Mouse (Mus musculus): ENCODE data around the gene Scamp4. TPM values are rescaled to one million over a fixed set of nuclear protein-coding genes. Genes with fewer than 3 reads are reported as not detected.

Gene Scamp4
- polyA plus RNA-seq, 1 experiment from 2014 or later = 76.9 TPM

GRCm38 (mm10) chr10:80665016-80665380 is 62.3 kb downstream of the Scamp4 start:
- Histone ChIP-seq H3K9ac (ENCODE audit: low read depth, low read length) (0 out of 2 replicates have a peak overlapping the region, but pooled peaks have one; percentile 16), H3K4me1 (ENCODE audit: control insufficient read depth, insufficient read depth, low read length) (peaks cover 33% of the 10 kb centered on the region), H3K27me3 (ENCODE audit: control insufficient read depth, insufficient read depth, low read length) (no peaks in the 10 kb centered on the region), H3K36me3 (ENCODE audit: control insufficient read depth, insufficient read depth, low read length) (peaks cover 37% of the 10 kb centered on the region), H3K4me3 (ENCODE audit: low read depth, low read length) (no peak overlapping the region), H3K4me2 (peak overlapping the region; percentile 33), H3K9me3 (replicated peaks; ENCODE audit: control insufficient read depth, low read length) (no peaks in the 10 kb centered on the region), H3K27ac (ENCODE audit: low read depth, low read length) (peak overlapping the region; percentile 16; the same call in 1 of the 2 replicates)
- peak; percentile 27; the same call in 1 of the 2 replicates for ATAC-seq (replicated peaks; ENCODE audit: insufficient number of reproducible peaks, low FRiP score, low TSS enrichment)
- WGBS (ENCODE audit: insufficient replicate concordance) = 10% methylated on average over 10 of the region's 10 CpGs

Small RNAs within 50 kb of the gene (microRNA-seq; reads per million reads assigned to microRNA genes)
- gene Mir6912 (ENCODE audit: borderline number of aligned reads) = 0.20 reads per million

Other genes with a start within 250 kb of the Scamp4 start
- gene Plk5, start 246.4 kb upstream of the Scamp4 start, polyA plus RNA-seq (2014; fragmentation: Nextera tagmentation; extraction: Ambion mirVana) = not detected in 2 replicates
- gene Mex3d, start 215.2 kb upstream of the Scamp4 start, polyA plus RNA-seq (2014; fragmentation: Nextera tagmentation; extraction: Ambion mirVana) = 4.0 and 6.4 TPM in 2 replicates
- 151 and 171 TPM in 2 replicates for gene Mbd3, start 203.3 kb upstream of the Scamp4 start, polyA plus RNA-seq (2014; fragmentation: Nextera tagmentation; extraction: Ambion mirVana)
- gene Uqcr11, start 196.0 kb upstream of the Scamp4 start, polyA plus RNA-seq (2014; fragmentation: Nextera tagmentation; extraction: Ambion mirVana) = 1,161 and 1,177 TPM in 2 replicates
- gene Tcf3, start 169.2 kb upstream of the Scamp4 start, polyA plus RNA-seq (2014; fragmentation: Nextera tagmentation; extraction: Ambion mirVana) = 66.1 and 69.8 TPM in 2 replicates
- 0.04 TPM in 1 of 2 replicates, not detected in the other for gene Onecut3, start 108.0 kb upstream of the Scamp4 start, polyA plus RNA-seq (2014; fragmentation: Nextera tagmentation; extraction: Ambion mirVana)
- 0.09 TPM in 1 of 2 replicates, not detected in the other for gene Atp8b3, start 63.7 kb upstream of the Scamp4 start, polyA plus RNA-seq (2014; fragmentation: Nextera tagmentation; extraction: Ambion mirVana)
- 18.0 and 18.1 TPM in 2 replicates for gene Rexo1, start 41.3 kb upstream of the Scamp4 start, polyA plus RNA-seq (2014; fragmentation: Nextera tagmentation; extraction: Ambion mirVana)
- gene Klf16, start 25.6 kb upstream of the Scamp4 start, polyA plus RNA-seq (2014; fragmentation: Nextera tagmentation; extraction: Ambion mirVana) = 4.9 and 5.5 TPM in 2 replicates
- gene Abhd17a, start 12.5 kb upstream of the Scamp4 start, polyA plus RNA-seq (2014; fragmentation: Nextera tagmentation; extraction: Ambion mirVana) = 94.3 and 100 TPM in 2 replicates
- gene Adat3, start within 50 bp of the Scamp4 start, polyA plus RNA-seq (2014; fragmentation: Nextera tagmentation; extraction: Ambion mirVana) = 6.2 and 6.6 TPM in 2 replicates
- 0.83 and 0.84 TPM in 2 replicates for gene Gm49322, start 3.1 kb downstream of the Scamp4 start, polyA plus RNA-seq (2014; fragmentation: Nextera tagmentation; extraction: Ambion mirVana)
- gene Csnk1g2, start 20.0 kb downstream of the Scamp4 start, polyA plus RNA-seq (2014; fragmentation: Nextera tagmentation; extraction: Ambion mirVana) = 64.6 and 67.6 TPM in 2 replicates
- 37.6 and 47.0 TPM in 2 replicates for gene Btbd2, start 54.2 kb downstream of the Scamp4 start, polyA plus RNA-seq (2014; fragmentation: Nextera tagmentation; extraction: Ambion mirVana)
- gene Mknk2, start 75.2 kb downstream of the Scamp4 start, polyA plus RNA-seq (2014; fragmentation: Nextera tagmentation; extraction: Ambion mirVana) = 62.1 and 68.8 TPM in 2 replicates
- gene Mob3a, start 99.1 kb downstream of the Scamp4 start, polyA plus RNA-seq (2014; fragmentation: Nextera tagmentation; extraction: Ambion mirVana) = 38.9 and 39.0 TPM in 2 replicates
- 8.2 and 8.5 TPM in 2 replicates for gene Izumo4, start 99.3 kb downstream of the Scamp4 start, polyA plus RNA-seq (2014; fragmentation: Nextera tagmentation; extraction: Ambion mirVana)
- 51.5 and 59.3 TPM in 2 replicates for gene Ap3d1, start 139.4 kb downstream of the Scamp4 start, polyA plus RNA-seq (2014; fragmentation: Nextera tagmentation; extraction: Ambion mirVana)
- gene Dot1l, start 152.3 kb downstream of the Scamp4 start, polyA plus RNA-seq (2014; fragmentation: Nextera tagmentation; extraction: Ambion mirVana) = 23.1 and 27.3 TPM in 2 replicates
- gene Sf3a2, start 195.3 kb downstream of the Scamp4 start, polyA plus RNA-seq (2014; fragmentation: Nextera tagmentation; extraction: Ambion mirVana) = 68.6 and 68.7 TPM in 2 replicates
- gene Plekhj1, start 195.8 kb downstream of the Scamp4 start, polyA plus RNA-seq (2014; fragmentation: Nextera tagmentation; extraction: Ambion mirVana) = 89.0 and 97.7 TPM in 2 replicates
- 0.11 TPM in 1 of 2 replicates, not detected in the other for gene Amh, start 202.4 kb downstream of the Scamp4 start, polyA plus RNA-seq (2014; fragmentation: Nextera tagmentation; extraction: Ambion mirVana)
- gene Jsrp1, start 210.6 kb downstream of the Scamp4 start, polyA plus RNA-seq (2014; fragmentation: Nextera tagmentation; extraction: Ambion mirVana) = 8.0 and 10.0 TPM in 2 replicates
- 1,894 and 1,935 TPM in 2 replicates for gene Oaz1, start 223.8 kb downstream of the Scamp4 start, polyA plus RNA-seq (2014; fragmentation: Nextera tagmentation; extraction: Ambion mirVana)
- 0.14 TPM in 1 of 2 replicates, not detected in the other for gene Lingo3, start 241.2 kb downstream of the Scamp4 start, polyA plus RNA-seq (2014; fragmentation: Nextera tagmentation; extraction: Ambion mirVana)

Measured in heart, embryonic 11.5 days (tissue).